Mouse (Mus musculus): ENCODE results near the gene Med8. TPM values are rescaled to one million over a fixed set of nuclear protein-coding genes. Genes with fewer than 3 reads are reported as not detected.

Med8 gene
- total RNA-seq, 2 experiments from 2014 or later: 39.3 to 47.0 TPM

DNA sequence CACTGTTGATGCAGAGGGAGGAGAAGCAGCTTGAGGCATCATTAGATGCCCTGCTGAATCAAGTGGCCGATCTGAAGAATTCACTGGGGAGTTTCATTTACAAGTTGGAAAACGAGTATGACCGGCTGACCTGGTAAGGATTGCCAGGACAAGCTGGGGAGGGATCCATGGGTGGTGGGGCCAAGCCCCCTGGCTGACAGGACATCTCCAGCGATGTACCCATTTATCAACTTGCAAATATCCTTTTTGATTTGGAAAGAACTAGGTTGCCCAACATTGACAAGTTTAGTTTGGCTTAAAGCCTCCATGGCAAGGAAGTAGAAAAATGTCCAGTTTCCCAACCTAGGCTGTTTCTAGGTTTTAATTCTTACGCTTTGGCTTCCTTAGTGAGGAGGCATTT lies 1.7 kb downstream of the Med8 start:
- no peak for DNase-seq
- intact Hi-C loops (cut with DNase I): no loop called here

DNA sequence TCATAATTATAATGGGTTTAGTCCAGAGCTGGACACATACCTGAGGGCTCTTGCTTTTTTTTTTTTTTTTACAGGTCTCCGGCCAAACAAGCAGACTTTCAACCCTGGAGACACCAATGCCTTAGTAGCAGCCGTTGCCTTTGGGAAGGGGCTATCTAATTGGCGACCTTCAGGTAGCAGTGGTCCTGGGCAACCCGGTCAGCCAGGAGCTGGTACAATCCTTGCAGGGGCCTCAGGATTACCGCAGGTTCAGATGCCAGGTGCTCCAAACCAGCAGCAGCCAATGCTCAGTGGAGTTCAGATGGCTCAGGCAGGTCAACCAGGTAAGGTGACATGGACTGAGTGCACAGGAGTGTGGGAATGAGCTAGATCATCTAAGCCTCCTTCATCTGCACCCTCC lies 4.4 kb downstream of the Med8 start:
- DNase-seq: no peak

DNA sequence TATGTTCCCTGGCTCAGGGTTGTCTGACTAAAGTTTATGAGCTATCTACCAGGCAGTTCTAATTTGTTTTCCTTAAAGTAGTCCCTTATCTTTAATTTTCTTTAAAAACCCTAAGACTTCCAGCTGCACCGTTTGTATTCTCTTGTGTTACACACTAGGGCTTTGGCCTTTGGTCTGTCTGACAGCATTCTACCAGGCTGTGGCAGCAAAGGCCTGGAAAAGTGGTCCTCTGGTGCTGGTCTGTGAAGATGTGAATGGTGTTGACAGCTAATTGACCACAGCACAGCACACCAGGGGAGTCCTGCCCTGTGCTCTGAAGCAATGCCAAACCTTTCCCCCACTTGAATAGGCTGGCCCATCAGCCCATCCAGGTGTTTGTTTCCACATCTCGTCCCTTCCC lies 6.6 kb downstream of the Med8 start:
- intact Hi-C loops (cut with DNase I): no loop called here
- no peak for DNase-seq

More for the DNA sequence above, 4.4 kb downstream of the Med8 start:
- intact Hi-C loops (cut with DNase I): no loop called here

DNA sequence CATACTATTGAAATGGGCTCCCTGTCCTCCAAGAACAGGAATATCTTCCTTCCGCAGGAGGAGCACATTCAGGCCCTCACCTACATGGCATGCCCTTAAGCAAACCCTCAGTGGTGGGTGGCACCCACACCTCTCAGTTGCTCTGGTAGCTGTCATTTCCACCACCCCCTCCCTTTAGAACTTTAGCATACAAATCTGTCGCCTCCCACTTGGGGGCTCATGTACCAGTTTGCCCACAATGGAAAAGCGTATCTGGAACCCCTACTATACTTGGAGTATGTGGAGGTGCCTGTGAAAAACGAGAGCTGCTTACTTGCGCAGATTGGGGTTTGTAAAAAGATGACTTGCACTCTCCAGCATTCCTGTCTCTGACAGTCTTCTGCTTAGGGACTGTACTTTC lies 7.2 kb downstream of the Med8 start:
- no peak for DNase-seq
- intact Hi-C loops (cut with DNase I): no loop called here

DNA sequence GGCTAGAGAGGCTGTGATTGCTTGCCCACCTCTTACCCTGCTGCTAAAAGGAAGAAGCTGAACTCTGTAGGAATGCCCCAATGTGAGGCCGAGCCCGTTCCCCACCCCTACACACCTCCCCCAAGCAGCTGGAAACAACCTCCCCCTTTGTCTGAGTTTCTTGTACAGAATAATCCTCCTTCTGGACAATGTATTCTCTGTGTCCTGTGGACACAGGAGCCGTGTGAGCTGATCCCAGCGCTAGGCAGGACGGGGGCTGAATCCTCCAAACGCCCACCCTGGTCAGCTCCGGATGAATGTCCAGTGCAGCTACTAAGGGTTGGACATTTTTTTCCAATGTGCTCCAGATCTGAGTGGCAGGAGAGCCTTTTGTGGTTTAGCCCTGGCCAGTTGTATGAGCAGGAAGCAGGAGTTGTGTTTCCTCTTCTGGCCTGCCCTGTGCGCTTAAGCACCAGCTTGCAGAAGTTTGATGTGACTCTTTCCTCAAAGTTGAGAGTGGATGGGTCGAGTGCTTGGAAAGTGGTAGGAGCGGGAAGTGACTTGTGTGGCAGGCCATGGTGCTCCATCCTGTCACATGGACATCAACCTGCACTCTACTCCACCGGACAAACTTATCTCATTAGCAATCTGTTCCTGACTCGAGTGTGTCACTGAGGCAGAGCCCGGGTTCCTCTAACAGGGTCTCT lies 8.1 kb downstream of the Med8 start:
- intact Hi-C loops (cut with DNase I): no loop called here
- no peak for DNase-seq

DNA sequence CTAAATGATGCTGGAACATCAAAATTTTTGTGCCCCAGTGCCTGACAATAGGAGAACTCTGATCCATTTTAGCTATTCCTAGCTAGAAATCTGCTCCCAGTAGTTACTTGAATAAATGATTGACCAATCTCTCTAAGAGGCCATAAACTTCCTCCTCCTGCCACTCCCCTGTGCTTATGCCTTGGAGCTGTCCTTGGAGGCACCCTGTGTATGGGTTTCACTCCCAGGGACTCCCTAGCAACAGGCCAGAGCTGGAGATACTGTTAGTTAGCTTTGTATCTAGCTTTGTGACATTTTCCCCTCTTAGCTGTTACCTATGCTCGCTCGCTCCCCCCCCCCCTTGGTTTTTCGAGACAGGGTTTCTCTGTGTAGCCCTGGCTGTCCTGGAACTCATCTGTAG lies 12.2 kb downstream of the Med8 start:
- no peak for DNase-seq
- intact Hi-C loops (cut with DNase I): no loop called here

DNA sequence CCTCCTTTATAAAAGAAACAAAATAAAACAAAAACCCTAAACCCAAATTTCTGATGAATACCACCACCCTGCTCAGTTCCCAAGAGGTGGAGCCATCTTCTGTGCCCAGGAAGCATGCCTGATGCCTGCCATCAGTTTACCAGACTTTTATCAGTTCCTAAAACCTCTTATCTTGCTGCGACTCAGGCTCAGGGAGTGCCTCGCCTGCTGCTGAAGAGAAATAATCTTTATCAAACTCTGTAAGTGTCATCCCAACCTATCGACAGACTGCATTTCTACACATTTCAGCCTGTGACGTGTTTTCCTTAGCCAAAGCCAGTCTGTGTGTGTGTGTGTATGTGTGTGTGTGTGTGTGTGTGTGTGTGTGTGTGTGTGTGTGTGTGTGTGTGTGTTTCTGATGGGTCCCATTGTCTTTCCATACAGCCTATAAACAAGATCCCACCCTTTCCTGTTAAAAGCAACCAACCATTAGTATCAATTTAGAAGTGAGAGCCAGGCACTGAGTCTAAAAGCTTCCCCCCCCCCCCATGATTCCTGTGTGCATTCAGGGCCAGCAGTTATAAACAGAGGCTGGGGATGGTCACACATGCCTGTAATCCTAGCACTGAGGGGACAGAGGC lies 15.5 kb downstream of the Med8 start:
- no peak for DNase-seq
- intact Hi-C loops (cut with DNase I): loop anchor here (5.0 kb wide), 1 partner anchor 63 kb away; no protein-coding TSS in a partner anchor

DNA sequence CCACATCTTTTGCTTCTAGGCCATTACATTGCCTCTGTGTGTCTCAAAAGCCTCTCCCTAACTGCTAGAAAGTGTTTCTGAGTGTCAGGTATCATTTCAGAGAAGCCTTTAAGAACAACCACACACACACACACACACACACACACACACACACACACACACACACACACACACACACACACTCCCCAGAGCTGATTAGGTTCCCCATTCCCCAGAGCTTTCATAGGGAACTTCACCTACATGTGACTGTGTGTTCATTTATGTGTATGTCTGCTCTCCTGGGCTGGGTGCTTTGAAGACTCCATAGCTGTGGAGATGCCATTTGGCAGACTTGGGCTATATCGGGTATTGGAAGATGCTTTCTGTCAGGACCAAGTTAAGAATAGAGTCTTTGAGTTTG lies 16.2 kb downstream of the Med8 start:
- DNase-seq: no peak
- intact Hi-C loops (cut with DNase I): loop anchor here (5.0 kb wide), 1 partner anchor 62 kb away; no protein-coding TSS in a partner anchor

DNA sequence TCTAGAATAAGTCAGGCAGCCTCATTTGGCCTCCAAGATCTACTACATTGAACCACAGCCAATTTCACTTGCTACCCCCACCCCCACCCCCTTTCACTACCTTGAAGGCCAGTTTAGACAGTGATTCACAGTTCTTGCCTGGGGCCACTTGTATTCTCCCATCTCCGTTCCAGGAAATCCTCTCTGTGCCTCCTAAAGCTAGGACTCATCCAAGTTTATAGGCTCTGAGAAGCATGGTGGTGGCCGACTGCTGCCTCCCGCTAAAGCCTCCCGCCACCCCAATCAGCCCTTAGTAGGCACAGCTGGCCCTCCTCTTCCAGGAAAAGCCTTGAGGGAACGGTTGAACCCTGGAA lies 18.3 kb downstream of the Med8 start:
- intact Hi-C loops (cut with DNase I): loop anchor here (5.0 kb wide), 1 partner anchor 60 kb away; no protein-coding TSS in a partner anchor
- DNase-seq: no peak

DNA sequence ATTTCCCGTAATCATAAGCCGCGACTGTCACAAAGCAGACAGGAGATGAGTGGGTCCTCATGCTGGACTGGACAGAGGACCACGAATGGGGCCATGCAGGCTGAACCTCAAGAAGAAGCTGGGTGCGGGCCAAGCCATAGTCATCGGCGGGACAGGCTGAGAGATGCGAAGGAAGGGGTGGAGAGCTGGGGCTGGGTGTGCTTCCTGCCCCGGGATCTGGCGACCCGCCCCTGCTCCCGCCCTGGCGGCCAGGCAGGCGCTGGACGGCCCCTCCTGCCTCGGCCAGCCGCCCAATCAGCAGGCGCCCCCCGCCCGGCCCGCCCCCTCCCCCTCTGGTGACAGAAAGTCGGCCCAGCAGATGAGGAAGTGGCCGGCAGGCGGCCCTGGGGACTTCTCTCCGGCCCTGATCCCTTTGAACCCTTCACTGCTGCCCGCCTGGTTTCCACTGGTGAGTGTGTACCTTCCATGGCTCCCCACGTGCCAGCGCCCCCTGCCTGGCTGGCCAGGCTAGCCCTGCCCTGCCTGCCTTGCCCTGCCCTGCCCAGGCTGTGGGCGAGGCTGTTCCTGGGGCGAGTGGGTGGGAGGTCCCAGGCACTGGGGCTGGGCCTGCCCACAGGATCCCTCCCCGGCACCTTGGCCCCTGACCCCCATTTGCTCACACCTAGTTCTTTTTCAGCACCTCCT lies 18.8 kb downstream of the Med8 start, which contains the start of gene Elovl1:
Gene Elovl1 (plus strand): TSS at position 326 of the 684 bp plus-strand sequence.
- DNase-seq: peak; percentile 95 to 96
- intact Hi-C loops (cut with DNase I): loop anchor here (5.0 kb wide), 1 partner anchor 59 kb away; no protein-coding TSS in a partner anchor

DNA sequence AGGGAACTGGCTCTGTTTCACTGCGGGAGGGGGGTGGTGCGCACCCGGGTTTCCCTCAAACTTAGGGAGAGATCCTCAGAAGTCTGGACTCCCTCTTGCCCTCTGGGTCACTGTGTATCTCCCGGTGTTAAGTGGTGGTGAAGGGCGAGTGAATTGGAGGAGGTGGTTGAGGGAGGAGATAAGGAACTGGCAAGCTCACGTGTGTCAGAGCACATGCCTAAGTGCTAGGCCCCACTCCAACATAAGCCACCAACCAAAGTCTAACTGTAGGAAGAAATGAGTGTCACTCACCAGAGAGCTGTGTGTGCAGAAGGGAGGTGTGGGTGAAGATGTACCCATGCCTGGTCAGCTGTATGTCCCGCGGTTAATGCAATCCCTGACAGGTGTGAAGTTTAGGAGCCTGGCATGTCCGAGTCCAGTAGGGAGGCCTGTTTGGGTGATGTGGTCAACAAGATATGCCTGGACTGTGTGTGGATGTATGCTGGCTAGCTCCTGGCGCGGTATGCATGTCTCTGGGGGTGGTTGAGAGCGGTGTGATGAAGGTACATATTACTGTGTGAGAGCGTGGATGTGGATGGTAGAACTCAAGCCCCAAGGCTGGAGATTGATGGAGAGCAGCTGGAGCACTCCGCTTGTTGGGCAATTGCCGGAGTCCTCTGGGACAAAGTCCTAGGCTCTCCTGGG lies 19.5 kb downstream of the Med8 start:
- intact Hi-C loops (cut with DNase I): loop anchor here (5.0 kb wide), 1 partner anchor 59 kb away; no protein-coding TSS in a partner anchor
- DNase-seq: peak; percentile 26 to 30

DNA sequence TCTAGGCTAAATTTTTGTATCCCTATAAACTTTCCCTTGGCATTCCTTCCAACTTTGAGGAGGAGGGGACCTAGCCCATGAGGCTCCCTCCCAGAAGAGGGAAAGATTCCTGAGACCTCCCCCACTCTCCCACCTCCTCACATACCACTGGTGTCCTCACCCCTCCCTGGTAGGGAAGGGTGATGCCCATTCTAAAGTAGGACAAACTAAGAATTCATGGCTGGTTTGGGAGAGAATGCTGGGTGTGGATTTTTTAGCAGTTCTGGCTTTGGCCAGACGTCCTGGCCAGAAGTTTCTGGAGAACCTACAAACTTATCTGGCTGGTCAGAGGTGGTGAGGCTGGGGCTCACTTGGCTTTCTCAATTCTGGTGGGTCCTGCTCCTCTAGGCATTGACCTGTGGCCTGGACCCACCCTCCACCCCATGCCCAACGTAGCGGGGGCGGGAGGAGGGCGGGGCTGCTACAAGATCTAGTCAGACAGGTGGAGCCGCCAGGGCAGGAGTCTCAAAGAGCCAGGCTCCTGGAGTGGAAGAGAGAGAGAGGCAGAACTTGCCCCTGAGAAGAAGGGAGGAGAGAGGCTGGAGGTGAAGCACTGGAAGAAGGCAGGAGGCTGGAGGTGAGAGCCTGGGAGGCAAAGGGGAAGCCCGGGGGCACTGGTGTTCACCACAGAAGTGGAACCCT lies 20.2 kb downstream of the Med8 start:
- no peak for DNase-seq
- intact Hi-C loops (cut with DNase I): loop anchor here (5.0 kb wide), 1 partner anchor 58 kb away; no protein-coding TSS in a partner anchor

DNA sequence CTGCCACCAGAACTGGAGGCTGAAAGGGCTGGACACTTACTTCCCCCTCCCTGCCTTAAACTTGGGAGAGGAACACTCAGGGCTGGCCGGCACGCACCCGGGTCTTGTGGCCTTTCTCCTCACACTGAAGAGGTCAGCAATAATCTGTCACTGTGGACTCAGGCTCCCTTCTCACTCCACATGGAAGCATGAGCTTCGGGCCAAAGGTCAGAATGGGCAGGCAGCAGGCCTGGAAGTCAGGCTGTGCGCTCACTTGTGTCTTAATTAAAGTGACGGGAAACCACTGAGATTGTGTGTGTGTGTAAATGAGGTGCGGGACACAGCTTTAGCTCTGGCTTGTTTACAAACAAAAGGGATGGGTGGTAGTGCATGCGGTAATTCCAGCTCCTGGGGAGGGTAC lies 23.2 kb downstream of the Med8 start:
- intact Hi-C loops (cut with DNase I): no loop called here
- DNase-seq: no peak

DNA sequence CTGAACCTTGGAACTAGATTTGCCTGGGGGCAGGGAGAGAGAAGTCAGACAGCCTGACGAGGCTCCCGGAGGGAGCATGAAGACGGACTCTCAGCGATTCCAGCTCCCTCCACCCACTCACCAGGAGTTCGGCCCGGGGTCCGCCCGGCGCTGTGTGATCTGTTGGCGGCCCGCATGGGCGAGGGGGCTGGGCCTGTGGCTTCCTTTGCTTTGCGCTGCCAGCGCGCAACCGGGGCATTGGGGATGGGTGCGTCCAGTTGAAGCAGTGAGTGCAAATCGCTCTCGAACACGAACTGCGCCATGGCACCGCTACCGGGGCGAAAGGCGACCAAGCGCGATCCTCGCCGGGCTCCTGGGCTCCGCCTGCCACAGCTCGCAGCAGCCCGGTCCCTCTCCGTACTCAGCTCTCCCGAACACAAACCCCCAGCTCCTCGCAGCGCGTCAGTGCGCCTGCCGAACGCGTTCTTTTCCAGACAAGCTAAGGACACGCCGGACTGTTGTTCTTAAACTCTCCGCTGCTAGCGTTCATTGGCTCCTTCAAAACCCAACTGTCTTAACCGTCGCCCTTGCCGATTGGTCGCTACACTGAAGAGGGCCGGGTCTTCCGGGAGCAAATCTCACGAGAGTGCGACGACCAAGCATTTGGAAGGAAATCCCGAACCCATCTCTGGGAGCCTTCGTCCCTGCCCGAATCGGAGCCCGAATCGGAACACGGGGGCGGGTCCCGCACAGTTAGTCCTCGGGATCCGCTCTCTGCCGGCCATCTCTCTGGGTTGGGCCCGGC lies 27.9 kb downstream of the Med8 start, which contains the start of gene Cdc20:
Gene Cdc20 (minus strand): TSS at position 533 of the 784 bp plus-strand sequence.
- intact Hi-C loops (cut with DNase I): no loop called here
- DNase-seq: peak; percentile 86 to 91

DNA sequence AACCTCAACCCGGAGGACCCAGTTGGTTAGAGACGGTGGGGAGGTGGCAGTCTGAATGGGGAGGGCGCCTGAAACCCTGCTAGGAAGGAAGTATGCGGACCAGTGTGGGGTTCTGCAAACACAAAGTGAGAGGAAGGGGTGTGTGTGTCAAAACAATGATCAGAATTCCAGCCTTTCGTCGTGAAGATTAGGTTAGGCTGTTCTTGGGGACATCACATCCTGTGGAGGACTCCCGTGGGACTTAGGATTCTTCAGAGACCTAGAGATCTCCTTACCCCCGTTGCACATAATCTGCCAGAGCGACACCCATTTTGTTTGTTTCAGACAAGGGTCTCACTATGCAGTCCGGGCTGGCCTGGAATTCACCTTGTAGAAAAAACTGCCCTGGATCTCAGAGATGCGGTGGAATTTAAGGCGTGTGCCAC lies 28.7 kb downstream of the Med8 start:
- intact Hi-C loops (cut with DNase I): no loop called here
- peak; percentile 13 to 35 for DNase-seq

DNA sequence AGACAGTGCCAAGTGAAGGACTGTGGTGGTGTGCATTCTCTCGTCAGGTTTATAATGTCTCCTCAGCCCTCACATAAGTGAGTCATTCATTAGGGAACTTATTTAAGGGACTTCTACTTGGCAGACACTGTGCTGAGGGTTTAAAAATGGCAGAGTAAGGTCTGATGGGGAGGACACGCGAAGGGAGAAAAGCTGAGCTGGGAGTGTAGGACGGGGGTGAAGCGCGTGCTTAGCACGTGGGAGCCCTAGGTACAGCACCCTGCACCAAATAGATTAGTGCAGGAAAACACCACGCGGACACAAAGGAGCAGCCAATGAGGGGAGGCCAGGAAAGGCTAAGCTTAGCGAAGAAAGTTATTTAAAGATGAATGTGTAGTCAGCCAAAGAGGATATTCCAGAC lies 36.0 kb downstream of the Med8 start:
- no peak for DNase-seq
- intact Hi-C loops (cut with DNase I): loop anchor here (5.0 kb wide), 2 partner anchors 42 to 72 kb away; no protein-coding TSS in a partner anchor

DNA sequence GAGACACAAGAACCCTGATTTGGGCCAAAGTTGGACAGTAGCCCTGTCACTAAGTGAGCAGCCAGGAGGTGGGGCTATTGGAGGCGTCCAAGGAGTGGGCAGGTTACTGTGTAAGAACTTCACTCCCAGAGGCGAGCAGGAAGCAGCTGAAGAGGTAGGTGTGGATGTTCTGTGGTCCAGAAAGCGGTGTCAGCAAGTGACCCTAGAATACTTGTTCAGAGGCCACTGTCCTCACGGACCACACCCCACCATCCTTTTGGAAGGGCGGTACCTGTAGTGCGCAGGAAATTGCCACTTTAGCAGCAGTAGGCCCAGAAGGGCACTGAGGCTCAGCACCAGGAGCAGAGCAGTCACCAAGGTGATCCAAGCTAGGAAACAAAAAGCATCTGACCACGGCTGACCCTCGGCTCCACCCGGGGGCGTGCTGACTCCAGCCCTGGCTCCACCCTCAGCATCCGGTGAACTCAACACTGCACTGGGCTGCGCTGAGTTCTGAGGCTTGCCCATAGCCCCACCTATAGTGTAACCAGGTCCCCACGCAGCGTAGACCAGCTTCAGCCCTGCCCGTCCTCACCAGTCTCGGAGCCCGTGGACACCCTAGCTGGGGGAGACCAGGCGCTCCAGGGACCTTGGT lies 36.8 kb downstream of the Med8 start:
- intact Hi-C loops (cut with DNase I): loop anchor here (5.0 kb wide), 2 partner anchors 41 to 71 kb away; no protein-coding TSS in a partner anchor
- DNase-seq: peak; percentile 55 to 59

DNA sequence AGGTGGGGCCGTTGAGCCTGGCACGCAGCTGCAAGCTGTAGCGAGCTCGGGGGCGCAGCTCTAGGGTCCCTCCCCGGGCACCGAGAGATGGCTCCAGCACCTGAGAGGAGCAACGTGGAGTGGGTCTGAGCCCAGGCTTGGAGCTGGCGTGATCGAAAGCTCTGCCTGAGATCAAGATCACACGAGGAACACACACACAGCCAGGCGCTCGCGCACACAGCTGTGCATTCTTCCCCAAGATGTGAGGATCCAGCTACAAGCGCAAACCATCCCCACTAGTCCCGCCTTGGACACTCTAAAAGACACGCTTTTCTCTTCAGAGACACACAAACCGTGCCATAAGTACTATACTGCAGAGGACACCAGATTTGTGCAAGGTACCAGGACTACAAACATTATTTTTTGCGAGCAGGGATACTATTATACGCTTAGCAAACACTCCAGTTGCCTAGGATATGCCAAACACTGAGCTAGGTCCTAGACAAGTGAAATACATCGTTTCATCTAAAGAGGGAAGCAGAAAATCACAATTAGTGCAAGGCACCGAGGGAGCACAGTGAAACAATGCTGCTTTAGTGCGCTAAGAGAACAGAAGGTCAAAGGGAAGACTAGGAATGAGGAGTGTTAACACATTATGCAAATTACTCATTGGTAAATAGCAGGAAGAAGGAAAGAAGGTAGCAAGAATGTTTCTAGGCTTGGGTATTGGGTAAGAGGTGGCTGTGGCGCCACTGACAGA lies 37.4 kb downstream of the Med8 start:
- intact Hi-C loops (cut with DNase I): loop anchor here (5.0 kb wide), 2 partner anchors 41 to 71 kb away; no protein-coding TSS in a partner anchor
- no peak for DNase-seq

All from heart, postnatal 14 days (tissue).